Mouse (Mus musculus) naive thymus-derived CD4-positive, alpha-beta T cell, adult 2 months (primary cell): Measurements from ENCODE around the gene Clps.

Source experiments
- DNase-seq: peaks from one replicate; pipeline ENCODE4 v3.0.0-alpha.2; 2011; ENCODE audit warnings: low read depth

Gene Clps

DNA sequence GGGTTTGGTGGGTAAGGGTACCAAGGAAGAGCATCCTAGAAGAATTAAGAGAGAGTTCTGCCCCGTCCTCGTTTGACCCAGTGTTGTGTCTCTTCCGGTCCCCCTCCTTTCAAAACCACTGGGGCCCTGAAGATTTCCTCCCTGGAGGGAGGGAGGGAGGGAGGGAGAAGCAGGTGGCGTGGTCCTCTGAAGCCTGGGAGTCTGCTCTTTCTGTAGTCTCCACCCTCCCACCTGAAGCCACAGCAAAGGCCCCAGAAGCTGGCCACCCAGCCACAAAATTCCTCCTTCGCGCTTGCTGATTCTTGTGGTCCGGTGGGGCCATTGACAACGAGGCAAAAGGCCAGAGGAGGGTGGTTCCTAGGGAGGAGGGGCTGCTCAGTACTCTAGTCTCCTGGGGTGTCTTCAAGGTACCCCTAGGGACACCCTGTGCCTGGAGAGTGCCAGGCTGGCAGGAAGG, 41.9 kb downstream of the Clps start:
- DNase-seq = no peak

DNA sequence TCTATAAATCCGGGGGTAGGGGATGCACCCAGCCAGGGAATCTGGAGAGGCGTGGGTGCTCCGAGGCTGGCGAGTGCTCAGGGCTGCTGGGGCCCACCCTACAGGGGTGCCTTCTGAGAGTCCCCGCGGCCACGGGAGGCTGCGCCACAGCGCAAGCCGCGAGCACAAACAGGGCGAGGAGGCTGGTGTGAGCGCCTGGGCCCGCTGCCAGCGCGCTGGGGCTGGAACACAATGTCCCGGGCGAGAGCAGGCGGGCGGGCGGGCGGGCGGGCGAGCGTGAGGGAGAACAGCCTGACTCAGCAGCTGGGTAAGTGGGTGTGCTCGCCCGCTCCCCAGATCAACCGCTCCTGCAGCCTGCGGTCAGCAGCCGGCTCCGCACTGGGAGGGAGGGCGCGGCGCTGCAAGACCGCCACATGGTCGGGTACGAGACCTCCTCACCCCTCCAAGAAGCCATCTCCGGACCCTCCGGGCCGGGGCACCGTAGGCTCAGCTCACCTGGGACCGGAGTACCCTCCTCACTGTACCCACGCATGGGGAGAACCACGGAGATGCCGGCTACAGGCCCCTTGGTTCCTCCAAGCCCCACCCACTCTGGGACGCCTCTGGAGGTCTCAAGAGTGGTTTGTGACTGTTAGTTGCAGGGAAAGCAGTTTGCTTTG, 42.5 kb downstream of the Clps start:
- peak; percentile 68 for DNase-seq

GRCm38 (mm10) chr17:28517441-28517955, 43.1 kb downstream of the Clps start, which contains the start of gene Fkbp5:
Fkbp5 (minus strand) TSS chr17:28517527.
- DNase-seq = no peak

GRCm38 (mm10) chr17:28516881-28517280, 43.7 kb downstream of the Clps start:
- no peak for DNase-seq

DNA sequence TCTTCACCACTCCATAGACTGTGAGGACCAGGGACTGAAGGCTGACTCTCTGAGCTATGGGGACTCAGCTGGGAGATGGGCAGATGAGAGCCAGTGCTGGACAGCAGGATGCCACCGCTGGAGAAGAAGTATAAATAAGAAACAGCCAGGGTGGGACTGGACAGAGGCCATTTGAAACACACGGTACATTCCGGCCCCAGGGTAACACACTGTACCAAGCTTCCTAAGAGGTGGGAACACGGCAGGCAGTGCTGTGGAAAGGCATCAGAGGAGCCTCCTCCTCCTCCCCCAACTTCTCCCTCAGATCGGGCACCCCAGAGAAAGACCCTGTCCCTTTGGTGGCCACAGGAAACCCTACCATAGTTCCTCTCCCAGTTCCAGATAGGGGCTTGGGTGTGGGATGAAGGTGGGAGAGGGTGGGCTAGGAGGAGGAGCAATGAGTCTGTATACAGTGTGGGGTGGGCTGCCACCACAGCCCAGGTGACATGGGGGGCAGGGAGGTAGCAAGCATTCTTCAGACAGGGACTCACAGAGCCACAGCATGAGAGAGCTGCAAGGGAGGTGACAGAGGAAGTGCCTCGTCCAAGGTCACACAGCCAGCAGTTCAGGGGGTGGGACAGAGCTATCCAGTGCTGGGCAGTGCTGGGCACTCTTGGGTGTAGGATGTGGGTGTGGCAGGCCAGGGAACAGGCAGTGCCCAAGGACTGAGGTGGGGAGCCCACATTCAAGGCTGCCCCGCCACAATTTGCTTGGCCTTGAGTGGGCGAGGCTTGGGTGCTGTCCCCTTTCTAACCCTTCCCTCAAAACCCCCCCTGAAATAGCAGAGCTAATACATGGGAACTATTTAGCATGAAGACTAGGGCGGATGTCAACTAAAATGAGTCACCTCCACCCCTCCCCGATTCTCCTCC, 44.9 kb downstream of the Clps start:
- DNase-seq = peak; percentile 46

- DNase-seq = no peak
Observed at GRCm38 (mm10) chr17:28514555-28514954, 46.0 kb downstream of the Clps start.

- no peak for DNase-seq
Observed at GRCm38 (mm10) chr17:28513844-28514243, 46.7 kb downstream of the Clps start.

DNA sequence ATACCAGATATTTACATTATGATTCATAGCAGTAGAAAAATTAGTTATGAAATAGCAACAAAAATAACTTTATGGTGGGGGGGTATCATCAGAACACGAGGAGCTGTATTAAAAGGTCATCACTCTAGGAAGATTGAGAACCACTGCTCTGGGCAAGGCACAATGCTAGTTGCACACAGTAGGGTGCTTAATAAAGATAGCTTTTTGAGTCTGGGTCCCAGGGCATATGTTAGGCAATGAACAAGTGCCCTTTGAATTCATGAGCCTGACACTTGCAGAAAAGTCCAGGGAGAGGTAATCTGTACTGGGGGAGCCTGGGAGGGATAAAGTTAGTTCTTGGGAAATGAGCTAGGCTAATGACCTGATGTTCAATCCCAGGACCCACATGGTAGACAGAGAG, 47.2 kb downstream of the Clps start:
- no peak for DNase-seq

- DNase-seq = no peak
Observed at GRCm38 (mm10) chr17:28512696-28513095, 47.9 kb downstream of the Clps start.

GRCm38 (mm10) chr17:28511616-28512541, 48.7 kb downstream of the Clps start:
- DNase-seq = no peak

GRCm38 (mm10) chr17:28510445-28511342, 49.9 kb downstream of the Clps start:
- DNase-seq = no peak
